Mouse (Mus musculus): ENCODE data around the gene Gm6034. TPM values are rescaled to one million over a fixed set of nuclear protein-coding genes. Genes with fewer than 3 reads are reported as not detected.

The Gm6034 gene
- total RNA-seq (2023): 0.43 to 0.78 TPM in 2 of 4 replicates, not detected in the others

DNA sequence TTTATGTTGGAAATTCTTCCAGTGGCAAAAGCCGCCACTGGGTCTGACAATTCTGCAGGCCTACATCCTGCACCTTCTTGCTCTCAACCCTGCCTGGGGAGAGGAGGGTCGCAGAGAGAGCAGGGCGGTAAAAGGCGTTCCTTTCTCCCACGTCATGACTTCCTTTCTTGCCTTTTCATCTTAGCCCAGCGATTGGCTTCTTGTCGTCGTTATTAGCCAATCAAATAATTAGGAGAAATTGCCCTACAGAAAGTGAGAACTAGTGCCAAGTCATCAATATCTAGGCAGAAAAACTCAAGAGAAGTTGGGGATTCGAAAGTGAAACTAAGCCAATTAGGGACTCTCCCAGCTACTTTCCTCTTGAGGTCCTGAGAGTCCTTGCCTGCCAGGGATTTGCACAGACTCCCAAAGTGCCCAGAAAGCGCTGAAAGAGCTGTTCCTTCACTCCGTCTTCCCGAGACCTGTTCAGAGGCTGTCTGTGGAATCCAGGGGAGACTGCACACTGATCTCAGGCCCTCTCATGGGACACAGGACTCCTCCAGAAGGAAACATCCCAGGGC, at the start of gene Gm6034, which contains the start of gene H2-T22:
Gm6034 (plus strand) TSS at position 352 of the 560 bp plus-strand sequence.
H2-T22 (minus strand) TSS at position 138 of the 560 bp plus-strand sequence.

DNA sequence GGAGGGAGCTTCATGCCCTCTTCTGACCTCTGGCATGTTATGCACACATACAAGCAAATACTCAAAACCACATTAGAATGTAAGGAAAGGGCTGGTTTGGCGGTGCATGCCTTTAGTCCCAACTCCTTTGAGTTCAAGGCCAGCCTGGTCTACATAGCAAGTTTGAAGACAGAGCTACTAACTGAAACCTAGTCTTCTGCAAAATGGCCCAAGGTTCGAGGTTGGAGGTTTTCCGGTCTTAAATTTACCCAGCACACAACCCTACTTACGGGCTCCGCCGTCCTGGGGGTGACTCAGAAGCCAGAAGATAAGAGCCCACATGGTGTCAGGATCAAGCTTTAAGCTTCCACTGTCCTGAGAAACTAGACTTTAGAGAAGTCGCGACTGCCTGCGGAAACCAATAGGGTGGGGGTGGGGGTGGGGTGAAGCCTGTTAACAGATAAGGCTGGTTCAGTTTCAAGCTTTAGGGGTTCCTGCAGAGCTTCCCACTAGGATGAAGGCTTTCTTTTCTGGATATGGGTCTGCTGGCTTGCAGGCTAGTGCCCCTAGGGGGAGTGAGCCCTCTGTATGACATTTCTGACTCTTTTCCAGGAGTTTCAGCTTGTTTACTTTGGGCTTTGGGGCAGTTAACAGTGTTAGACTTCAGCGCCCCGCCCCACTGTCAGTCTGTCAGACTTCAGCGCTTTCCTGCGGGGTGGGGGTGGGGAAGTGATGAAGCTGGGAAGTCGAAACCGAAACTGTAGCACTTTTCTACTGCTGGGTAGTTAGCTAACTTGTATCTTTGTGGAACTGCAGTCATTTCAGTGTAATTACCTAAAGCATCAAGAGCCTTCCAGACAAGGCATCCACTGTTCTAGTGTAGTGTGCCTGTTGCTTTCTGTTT, 22.3 kb upstream of the Gm6034 start, which contains the start of gene H2-T24:
H2-T24 (minus strand) TSS at position 370 of the 883 bp plus-strand sequence.

DNA sequence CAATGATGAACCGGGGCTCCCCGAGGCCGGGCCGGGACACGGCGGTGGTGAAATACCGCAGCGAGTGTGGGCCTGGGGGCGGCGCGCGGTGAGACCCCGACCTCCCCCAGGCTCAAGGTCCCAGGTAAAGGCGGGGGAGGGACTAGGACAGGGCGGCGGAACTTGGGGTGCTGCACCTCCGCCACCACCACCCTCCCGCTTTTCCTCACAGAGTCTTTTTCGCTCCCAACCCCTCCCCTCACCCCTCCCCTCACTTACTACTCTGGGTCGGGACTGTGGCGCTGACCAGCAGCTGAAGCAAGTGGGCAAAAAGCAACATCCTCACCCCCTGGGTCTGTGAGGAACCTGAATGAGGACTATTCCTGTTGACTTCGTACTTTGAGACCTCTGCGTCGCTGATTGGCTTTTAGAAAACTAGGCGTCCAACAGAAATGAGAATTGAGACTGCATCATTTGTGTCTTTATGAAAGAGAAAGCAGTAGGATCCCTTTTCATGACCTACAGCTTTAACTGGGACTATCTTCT, 10.3 kb upstream of the Gm6034 start, which contains the start of gene H2-T23:
H2-T23 (minus strand) TSS at position 505 of the 525 bp plus-strand sequence.

DNA sequence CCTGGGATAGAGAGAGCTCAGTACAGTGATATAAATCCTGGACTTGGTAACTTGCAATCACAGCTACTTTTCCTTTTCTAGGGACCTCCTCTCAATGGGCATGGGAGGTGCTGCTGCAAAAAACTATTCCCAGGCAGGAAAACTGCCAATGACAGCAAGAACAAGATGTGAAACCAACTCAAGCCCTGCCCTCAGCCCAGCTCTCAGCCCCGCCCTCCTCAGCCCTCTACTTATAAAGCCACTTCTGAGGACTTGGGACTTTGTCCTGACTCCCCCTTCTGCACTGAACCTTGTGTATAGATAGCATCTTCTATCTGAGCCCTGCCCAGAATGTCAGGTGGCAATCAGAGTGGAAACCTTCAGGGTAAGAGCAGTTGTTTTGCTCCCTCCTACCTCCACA, 15.6 kb downstream of the Gm6034 start, which contains the start of gene Gm11127:
Gm11127 (minus strand) TSS at position 10 of the 400 bp plus-strand sequence.

Other genes with a start within 250 kb of the Gm6034 start
- gene Ier3, start 221.3 kb upstream of the Gm6034 start, total RNA-seq (2023): 0.52 to 1.1 TPM (median 1.0 TPM) in 3 of 4 replicates, not detected in the other
- 18.3 to 24.9 TPM (median 22.1 TPM) in 4 replicates for gene Flot1, start 219.7 kb upstream of the Gm6034 start, total RNA-seq (2023)
- 236 to 254 TPM (median 249 TPM) in 4 replicates for gene Tubb5, start 204.7 kb upstream of the Gm6034 start, total RNA-seq (2023)
- gene Mdc1, start 201.4 kb upstream of the Gm6034 start, total RNA-seq (2023): 73.0 to 81.1 TPM (median 79.2 TPM) in 4 replicates
- gene Nrm, start 181.6 kb upstream of the Gm6034 start, total RNA-seq (2023): 85.5 to 100 TPM (median 88.6 TPM) in 4 replicates
- 217 to 232 TPM (median 222 TPM) in 4 replicates for gene Ppp1r18, start 177.4 kb upstream of the Gm6034 start, total RNA-seq (2023)
- gene Dhx16, start 163.1 kb upstream of the Gm6034 start, total RNA-seq (2023): 104 to 117 TPM (median 107 TPM) in 4 replicates
- 17.2 to 24.2 TPM (median 21.6 TPM) in 4 replicates for gene 2310061I04Rik, start 145.5 kb upstream of the Gm6034 start, total RNA-seq (2023)
- 17.1 to 19.0 TPM (median 18.1 TPM) in 4 replicates for gene Atat1, start 132.9 kb upstream of the Gm6034 start, total RNA-seq (2023)
- gene Mrps18b, start 126.6 kb upstream of the Gm6034 start, total RNA-seq (2023): 66.6 to 75.4 TPM (median 71.1 TPM) in 4 replicates
- 169 to 183 TPM (median 172 TPM) in 4 replicates for gene Ppp1r10, start 126.5 kb upstream of the Gm6034 start, total RNA-seq (2023)
- 110 to 126 TPM (median 118 TPM) in 4 replicates for gene Abcf1, start 73.2 kb upstream of the Gm6034 start, total RNA-seq (2023)
- 74.4 to 96.2 TPM (median 83.1 TPM) in 4 replicates for gene Gnl1, start 63.1 kb upstream of the Gm6034 start, total RNA-seq (2023)
- 76.5 to 103 TPM (median 82.0 TPM) in 4 replicates for gene Prr3, start 62.7 kb upstream of the Gm6034 start, total RNA-seq (2023)
- 41.0 to 45.3 TPM (median 43.3 TPM) in 4 replicates for gene H2-T24, start 22.4 kb upstream of the Gm6034 start, total RNA-seq (2023)
- gene H2-T23, start 10.1 kb upstream of the Gm6034 start, total RNA-seq (2023): 309 to 351 TPM (median 339 TPM) in 4 replicates
- gene H2-T22, start 214 bp upstream of the Gm6034 start, total RNA-seq (2023): 79.2 to 84.9 TPM (median 81.8 TPM) in 4 replicates
- gene Gm11127, start 15.4 kb downstream of the Gm6034 start, total RNA-seq (2023): 60.5 to 70.0 TPM (median 65.9 TPM) in 4 replicates
- 1.6 to 2.8 TPM (median 1.8 TPM) in 4 replicates for gene Gm19684, start 78.7 kb downstream of the Gm6034 start, total RNA-seq (2023)
- gene Gm7030, start 86.5 kb downstream of the Gm6034 start, total RNA-seq (2023): 12.8 to 20.3 TPM (median 16.2 TPM) in 4 replicates
- 0.75 to 0.76 TPM in 2 of 4 replicates, not detected in the others for gene Gm8909, start 125.6 kb downstream of the Gm6034 start, total RNA-seq (2023)
- not detected in 4 replicates for gene H2-T3, start 147.3 kb downstream of the Gm6034 start, total RNA-seq (2023)
- 53.6 to 72.0 TPM (median 57.2 TPM) in 4 replicates for gene Rpp21, start 215.1 kb downstream of the Gm6034 start, total RNA-seq (2023)
- gene Trim39, start 229.3 kb downstream of the Gm6034 start, total RNA-seq (2023): 84.4 to 91.5 TPM (median 88.4 TPM) in 4 replicates
- gene H2-M10.2, start 243.5 kb downstream of the Gm6034 start, total RNA-seq (2023): not detected in 4 replicates